Mouse (Mus musculus): ENCODE measurements around the gene Ripk1.
A peak's percentile ranks its signal among the peaks of the same experiment; 100 is the strongest.

- TF ChIP-seq CTCF (IDR thresholded peaks at IDR 0.05; ENCODE audit: low read depth, low read length), result 0 out of 2 replicates have a peak, but pooled peaks have one; percentile 9
- no peak for TF ChIP-seq POLR2A (IDR thresholded peaks at IDR 0.05; ENCODE audit: extremely low read depth, insufficient read depth, low read length)
Measured at GRCm38 (mm10) chr13:34076561-34077491, 74.7 kb downstream of the Ripk1 start.
